Mouse (Mus musculus) midbrain, embryonic 15.5 days (tissue): ENCODE measurements around the gene Cntnap5c. TPM values are rescaled to one million over a fixed set of nuclear protein-coding genes. Genes with fewer than 3 reads are reported as not detected.
A peak's percentile ranks its signal among the peaks of the same experiment; 100 is the strongest.

Experiments
- ATAC-seq: fragments of 200-750 bp; cut with Nextera tagmentation; replicated peaks from 2 replicates; pipeline ENCODE4 v1.8.0; 2017; ENCODE audit warnings: moderate TSS enrichment
- H3K27ac ChIP-seq: fragments of 300-500 bp; sonication (generic); 2 replicates; pipeline ENCODE4 v1.5.1; 2015; ENCODE audit warnings: mild to moderate bottlenecking, inconsistent platforms
- H3K27me3 ChIP-seq: fragments of 300-500 bp; sonication (generic); replicated peaks from 2 replicates; pipeline ENCODE4 v1.6.1; 2015; ENCODE audit warnings: inconsistent platforms
- H3K36me3 ChIP-seq: fragments of 300-500 bp; sonication (generic); replicated peaks from 2 replicates; pipeline ENCODE4 v1.6.1; 2015; ENCODE audit warnings: inconsistent platforms
- H3K4me1 ChIP-seq: fragments of 300-500 bp; sonication (generic); 2 replicates; pipeline ENCODE4 v1.6.1; 2015; ENCODE audit warnings: inconsistent platforms
- H3K4me2 ChIP-seq: fragments of 300-500 bp; sonication (generic); 2 replicates; pipeline ENCODE4 v1.6.1; 2015; ENCODE audit warnings: inconsistent platforms, mild to moderate bottlenecking, moderate library complexity
- H3K4me3 ChIP-seq: fragments of 300-500 bp; sonication (generic); 2 replicates; pipeline ENCODE4 v1.5.1; 2015; ENCODE audit warnings: mild to moderate bottlenecking, inconsistent platforms
- H3K9ac ChIP-seq: fragments of 300-500 bp; sonication (generic); 2 replicates; pipeline ENCODE4 v1.6.1; 2015; ENCODE audit warnings: mild to moderate bottlenecking, inconsistent platforms
- H3K9me3 ChIP-seq: fragments of 300-500 bp; sonication (generic); 2 replicates; pipeline ENCODE4 v1.6.1; 2016; ENCODE audit warnings: inconsistent platforms
- WGBS: fragments of 180-500 bp; shearing (Covaris S2); methylation state at CpG from one replicate; pipeline ENCODE4 v1.1.7; 2015; ENCODE audit warnings: mixed read lengths; 5-methylcytosine and 5-hydroxymethylcytosine counted together
- polyA plus RNA-seq: library from polyadenylated mRNA; unstranded; fragments of >200 nt; fragmentation: Nextera tagmentation; extraction: Ambion mirVana; gene quantifications from 2 replicates; pipeline ENCODE4 v1.2.1, GENCODE M21; 2015

The Cntnap5c gene
- polyA plus RNA-seq = 3.2 and 3.6 TPM in 2 replicates

DNA sequence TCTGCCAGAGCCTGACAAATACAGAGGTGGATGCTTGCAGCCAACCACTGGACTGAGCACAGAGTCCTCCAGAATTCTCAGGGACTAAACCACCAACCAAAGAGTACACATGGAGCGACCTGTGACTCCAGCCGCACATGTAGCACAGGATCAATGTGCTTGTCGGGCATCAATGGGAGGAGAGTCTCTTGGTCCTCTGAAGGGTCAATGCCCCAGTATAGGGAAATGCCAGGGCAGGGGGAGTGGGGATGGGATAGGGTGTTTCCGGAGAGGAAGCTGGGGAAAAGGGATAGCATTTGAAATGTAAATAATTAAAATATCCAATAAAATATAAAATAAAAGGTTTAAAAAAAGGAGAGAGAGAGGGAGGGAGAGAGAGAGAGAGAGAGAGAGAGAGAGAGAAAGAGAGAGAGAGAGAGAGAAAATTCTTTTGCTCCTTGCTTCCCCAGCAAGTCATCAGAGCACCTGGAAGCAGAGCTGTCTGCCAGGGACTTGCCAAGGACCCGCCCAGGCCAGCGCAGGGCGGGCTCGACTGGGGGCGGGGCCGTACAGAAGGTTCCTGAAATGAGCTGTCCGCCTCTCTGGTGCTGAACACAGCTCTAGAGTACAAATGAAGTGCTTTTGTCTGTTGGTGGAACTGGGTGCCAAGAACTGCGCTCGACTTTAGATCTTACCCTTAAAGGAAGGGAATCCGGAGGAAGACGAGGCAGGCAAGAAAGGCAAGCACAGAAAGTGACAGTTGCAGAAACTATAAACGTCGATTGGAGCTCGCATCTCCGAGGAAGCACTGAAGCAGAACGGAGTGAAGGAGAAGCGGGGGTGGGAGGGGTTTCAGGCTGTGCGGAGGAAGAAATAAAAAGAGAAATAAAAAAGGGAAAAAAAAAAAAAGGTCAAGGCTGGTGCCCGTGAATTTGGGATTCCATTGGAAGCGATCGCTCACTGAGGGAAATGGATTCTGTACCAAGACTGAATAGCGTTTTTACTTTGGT lies at the start of gene Cntnap5c:
Gene Cntnap5c (plus strand): TSS at position 949 of the 989 bp plus-strand sequence.
- 0 out of 2 replicates have a peak, but pooled peaks cover 6% of the 10 kb centered on the region for H3K4me1 ChIP-seq
- 14% methylated on average over 26 of the region's 26 CpGs for WGBS
- H3K9ac ChIP-seq = peak within 1 kb of the TSS; percentile 29
- H3K36me3 ChIP-seq = no peaks in the 10 kb centered on the region
- H3K4me3 ChIP-seq = peak within 1 kb of the TSS; percentile 39
- H3K27ac ChIP-seq = no peak within 1 kb of the TSS
- no peaks in the 10 kb centered on the region for H3K9me3 ChIP-seq
- peak; percentile 94 for ATAC-seq
- peak within 1 kb of the TSS; percentile 54 for H3K4me2 ChIP-seq
- H3K27me3 ChIP-seq = no peaks in the 10 kb centered on the region

DNA sequence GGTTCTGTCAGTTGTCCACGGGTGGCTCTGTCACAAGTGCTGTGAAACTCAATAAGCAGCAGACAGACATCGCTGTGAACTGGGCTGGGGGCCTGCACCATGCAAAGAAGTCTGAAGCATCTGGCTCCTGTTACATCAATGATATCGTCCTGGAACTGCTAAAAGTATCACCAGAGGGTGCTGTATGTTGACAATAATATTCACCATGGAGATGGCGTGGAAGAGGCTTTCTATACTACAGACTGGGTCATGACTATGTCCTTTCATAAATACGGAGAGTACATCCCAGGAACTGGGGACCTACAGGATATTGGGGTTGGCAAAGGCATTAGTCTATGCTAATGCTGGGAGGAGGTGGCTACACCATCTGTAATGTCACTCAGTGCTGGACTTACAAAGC lies 27.3 kb upstream of the Cntnap5c start, which contains the start of gene Gm21834:
Gene Gm21834 (minus strand): TSS at position 101 of the 400 bp plus-strand sequence.
- Histone ChIP-seq H3K27ac (no peak within 1 kb of the TSS), H3K36me3 (no peaks in the 10 kb centered on the region), H3K4me3 (no peak within 1 kb of the TSS), H3K4me1 (no peaks in the 10 kb centered on the region), H3K27me3 (no peaks in the 10 kb centered on the region), H3K4me2 (no peak within 1 kb of the TSS), H3K9me3 (no peaks in the 10 kb centered on the region), H3K9ac (no peak within 1 kb of the TSS)
- ATAC-seq = no peak
- 92% methylated on average over 5 of the region's 5 CpGs for WGBS

DNA sequence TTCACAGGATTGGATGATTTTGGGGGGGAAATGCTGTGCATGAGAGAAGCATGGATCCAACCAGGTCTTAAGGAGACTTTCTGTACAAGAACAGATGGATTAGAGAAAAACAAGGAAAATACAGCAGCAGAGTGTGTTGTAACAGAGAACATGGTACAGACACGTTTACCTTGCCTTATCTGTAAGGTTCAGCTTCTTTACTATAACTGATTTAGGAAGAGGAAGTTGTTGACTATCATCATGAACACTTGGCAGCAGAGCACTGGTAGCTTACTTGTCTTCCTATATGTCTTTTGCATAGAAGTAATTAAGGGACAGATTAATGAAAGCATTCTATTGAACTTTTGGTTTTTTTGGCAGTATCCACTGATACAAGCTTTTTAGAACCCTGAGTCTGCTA lies 11.3 kb upstream of the Cntnap5c start:
- no peak overlapping the region for H3K27ac ChIP-seq
- ATAC-seq = no peak
- H3K4me3 ChIP-seq = no peak overlapping the region
- H3K4me2 ChIP-seq = no peak overlapping the region
- H3K36me3 ChIP-seq = no peaks in the 10 kb centered on the region
- WGBS = 73% methylated on average over 1 of the region's 1 CpGs
- H3K27me3 ChIP-seq = no peaks in the 10 kb centered on the region
- H3K4me1 ChIP-seq = no peaks in the 10 kb centered on the region
- H3K9me3 ChIP-seq = no peaks in the 10 kb centered on the region
- H3K9ac ChIP-seq = no peak overlapping the region

DNA sequence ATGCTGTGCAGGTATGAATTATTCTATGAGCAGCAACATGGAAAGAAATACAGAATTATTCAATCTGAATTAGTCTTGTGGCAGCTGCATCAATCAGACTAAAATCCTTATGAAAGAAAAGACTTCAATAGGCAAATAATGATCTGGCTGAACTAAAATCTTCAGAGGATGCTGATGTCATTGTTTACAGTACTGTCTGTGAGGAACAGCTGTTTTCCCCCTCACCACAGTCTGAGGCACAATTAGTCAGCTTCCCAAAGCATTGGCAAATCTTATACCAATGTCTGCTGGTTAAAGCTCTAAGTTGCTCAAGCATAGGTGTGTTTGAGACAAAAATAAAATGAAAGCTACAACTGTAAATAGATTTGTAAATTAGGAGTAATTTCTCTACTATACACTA lies 2.1 kb upstream of the Cntnap5c start:
- no peak overlapping the region for H3K4me3 ChIP-seq
- no peaks in the 10 kb centered on the region for H3K27me3 ChIP-seq
- no peak overlapping the region for H3K27ac ChIP-seq
- ATAC-seq = no peak
- no peaks in the 10 kb centered on the region for H3K9me3 ChIP-seq
- no peak overlapping the region for H3K9ac ChIP-seq
- no peaks in the 10 kb centered on the region for H3K36me3 ChIP-seq
- no peak overlapping the region for H3K4me2 ChIP-seq
- 0 out of 2 replicates have a peak, but pooled peaks cover 6% of the 10 kb centered on the region for H3K4me1 ChIP-seq

DNA sequence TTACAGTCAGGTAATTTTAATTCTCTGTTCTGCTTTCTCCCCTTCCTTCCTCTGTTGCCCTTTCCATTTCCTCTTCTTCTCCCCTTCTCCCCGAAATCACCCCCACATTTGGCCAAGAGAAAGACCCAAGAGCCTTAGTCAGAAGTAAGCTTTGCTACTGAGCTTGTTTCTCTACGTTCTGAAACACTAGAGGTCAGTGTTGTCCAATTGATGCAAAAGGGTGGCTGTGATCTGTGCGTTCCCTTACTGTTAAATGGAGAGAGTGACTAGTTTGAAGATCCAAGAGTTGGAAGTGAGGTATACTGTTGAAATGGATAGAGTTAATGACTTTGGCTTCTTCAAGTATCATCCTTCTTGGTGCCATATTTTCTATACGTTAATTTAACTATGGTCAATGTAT lies 1.5 kb downstream of the Cntnap5c start:
- no peaks in the 10 kb centered on the region for H3K27me3 ChIP-seq
- no peak overlapping the region for H3K27ac ChIP-seq
- no peak overlapping the region for H3K9ac ChIP-seq
- H3K4me3 ChIP-seq = peak overlapping the region; percentile 15
- no peaks in the 10 kb centered on the region for H3K9me3 ChIP-seq
- peak overlapping the region; percentile 54; the same call in 1 of the 2 replicates for H3K4me2 ChIP-seq
- WGBS = 12% methylated on average over 4 of the region's 4 CpGs
- no peaks in the 10 kb centered on the region for H3K36me3 ChIP-seq
- 0 out of 2 replicates have a peak, but pooled peaks cover 6% of the 10 kb centered on the region for H3K4me1 ChIP-seq
- ATAC-seq = peak; percentile 83

DNA sequence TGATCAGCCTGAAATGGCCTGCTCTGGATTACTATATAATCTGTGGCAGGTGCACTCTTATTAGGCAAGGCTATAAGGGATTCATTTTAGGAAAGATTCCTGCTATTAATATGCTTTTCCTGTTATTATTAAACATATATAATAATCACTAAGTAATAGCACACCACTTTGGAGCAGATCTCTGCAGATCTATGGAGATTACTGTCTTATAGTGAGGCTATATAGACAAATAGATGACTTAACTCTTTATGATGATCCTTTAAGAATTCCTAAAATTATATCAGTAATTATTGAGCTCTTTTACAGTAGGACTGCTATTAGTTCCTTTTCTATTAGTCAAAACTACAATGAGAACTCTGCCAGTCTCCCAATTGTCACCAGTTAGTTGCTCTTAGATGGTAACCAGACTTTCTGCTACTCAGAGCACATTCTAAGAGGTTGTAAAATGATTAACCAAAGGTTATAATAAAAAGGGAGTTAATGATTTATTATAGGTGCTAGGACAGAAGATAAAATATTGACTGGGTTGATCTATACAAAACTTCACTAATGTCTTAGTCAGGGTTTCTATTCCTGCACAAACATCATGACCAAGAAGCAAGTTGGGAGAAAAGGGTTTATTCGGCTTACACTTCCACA lies 18.9 kb downstream of the Cntnap5c start:
- peaks cover 3% of the 10 kb centered on the region; the same call in 1 of the 2 replicates for H3K9me3 ChIP-seq
- ATAC-seq = no peak
- H3K4me3 ChIP-seq = no peak overlapping the region
- no peaks in the 10 kb centered on the region for H3K27me3 ChIP-seq
- no peak overlapping the region for H3K4me2 ChIP-seq
- H3K36me3 ChIP-seq = no peaks in the 10 kb centered on the region
- 78% methylated on average over 1 of the region's 1 CpGs for WGBS
- no peaks in the 10 kb centered on the region for H3K4me1 ChIP-seq
- no peak overlapping the region for H3K27ac ChIP-seq
- H3K9ac ChIP-seq = no peak overlapping the region

DNA sequence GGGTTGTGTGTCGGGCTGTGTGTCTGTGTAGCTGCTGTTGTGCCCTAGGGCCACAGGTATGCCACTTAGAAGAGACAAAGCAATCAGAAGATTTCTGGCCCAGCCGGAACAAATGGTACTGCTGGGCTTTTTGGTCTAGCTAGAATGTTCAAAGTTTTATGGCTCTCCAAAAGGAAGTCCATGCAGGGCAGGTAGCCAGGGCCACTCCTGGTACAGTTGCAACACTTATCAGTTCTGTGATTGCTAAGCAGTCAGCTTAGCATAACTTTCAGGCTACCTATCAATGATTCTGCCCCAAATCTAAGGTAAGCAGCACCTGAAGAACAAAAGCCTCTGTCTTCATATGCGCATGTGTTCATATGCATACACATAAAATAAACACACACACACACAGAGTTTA lies 26.0 kb downstream of the Cntnap5c start:
- 79% methylated on average over 3 of the region's 3 CpGs for WGBS
- no peaks in the 10 kb centered on the region for H3K36me3 ChIP-seq
- H3K27me3 ChIP-seq = no peaks in the 10 kb centered on the region
- no peak overlapping the region for H3K9ac ChIP-seq
- no peaks in the 10 kb centered on the region for H3K4me1 ChIP-seq
- ATAC-seq = no peak
- no peak overlapping the region for H3K4me3 ChIP-seq
- H3K27ac ChIP-seq = no peak overlapping the region
- H3K9me3 ChIP-seq = no peaks in the 10 kb centered on the region
- H3K4me2 ChIP-seq = no peak overlapping the region

DNA sequence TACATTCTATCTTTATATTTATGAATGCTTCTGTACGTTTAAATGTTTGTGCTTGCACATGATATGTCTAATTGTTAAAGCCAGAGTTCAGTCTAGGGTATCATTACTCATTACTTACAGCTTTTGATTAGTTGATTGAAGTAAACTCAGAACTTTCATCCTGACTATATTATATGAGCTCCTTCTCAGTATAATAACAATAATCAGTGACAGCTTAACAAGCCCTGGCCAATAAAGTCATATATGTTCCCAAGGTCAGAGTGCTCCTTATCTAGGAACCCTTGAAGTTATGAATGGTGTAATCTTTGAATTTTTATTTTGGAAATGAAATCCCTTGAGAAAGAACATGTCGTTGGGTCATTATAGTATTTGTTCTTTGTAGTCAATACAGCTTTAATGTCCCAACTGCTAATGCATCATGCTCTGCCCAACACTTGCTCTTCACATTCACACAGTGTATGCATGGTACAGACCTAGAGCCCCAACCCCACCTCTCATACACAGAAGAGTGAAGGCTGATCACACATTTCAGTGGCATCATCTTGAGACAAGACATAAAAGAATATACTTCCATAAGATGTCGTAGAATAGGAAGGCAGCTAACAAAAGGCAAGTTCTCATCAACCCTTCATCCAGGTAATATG lies 27.4 kb downstream of the Cntnap5c start:
- WGBS = 89% methylated on average over 3 of the region's 3 CpGs
- Histone ChIP-seq H3K27ac (no peak overlapping the region), H3K36me3 (no peaks in the 10 kb centered on the region), H3K4me1 (no peaks in the 10 kb centered on the region), H3K4me2 (no peak overlapping the region), H3K9ac (no peak overlapping the region), H3K9me3 (no peaks in the 10 kb centered on the region), H3K27me3 (no peaks in the 10 kb centered on the region), H3K4me3 (no peak overlapping the region)
- ATAC-seq = no peak

DNA sequence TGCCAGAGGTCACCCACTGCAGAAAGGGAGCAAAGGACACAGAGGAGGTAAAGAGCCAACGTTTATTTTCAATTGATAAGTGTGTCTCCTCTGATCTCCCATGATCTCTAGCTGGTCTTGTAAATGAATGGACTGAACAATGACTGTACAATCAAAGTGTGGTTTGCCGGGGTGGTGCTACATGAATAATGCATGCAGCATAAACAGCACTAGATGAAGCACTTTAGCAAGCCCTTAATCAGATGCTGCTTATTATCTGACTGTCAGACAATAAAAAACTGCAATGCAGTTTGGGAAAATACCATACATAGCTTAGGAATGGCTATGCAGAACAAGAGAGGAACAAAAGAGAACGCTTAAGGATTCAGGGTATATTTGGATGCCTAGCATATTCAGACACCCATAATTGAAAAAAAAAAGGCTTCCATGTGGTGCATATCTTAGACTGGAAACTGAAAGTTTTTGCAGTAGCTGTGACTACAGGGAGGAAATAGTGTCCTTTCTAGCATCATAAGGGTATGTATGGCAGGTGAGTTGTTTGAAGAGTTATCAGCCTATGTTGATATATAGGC lies 30.1 kb downstream of the Cntnap5c start:
- Histone ChIP-seq H3K36me3 (no peaks in the 10 kb centered on the region), H3K4me3 (no peak overlapping the region), H3K9ac (no peak overlapping the region), H3K27me3 (no peaks in the 10 kb centered on the region), H3K4me1 (no peaks in the 10 kb centered on the region), H3K4me2 (no peak overlapping the region), H3K9me3 (no peaks in the 10 kb centered on the region), H3K27ac (no peak overlapping the region)
- WGBS = 25% methylated on average over 3 of the region's 3 CpGs
- peak; percentile 78 for ATAC-seq

DNA sequence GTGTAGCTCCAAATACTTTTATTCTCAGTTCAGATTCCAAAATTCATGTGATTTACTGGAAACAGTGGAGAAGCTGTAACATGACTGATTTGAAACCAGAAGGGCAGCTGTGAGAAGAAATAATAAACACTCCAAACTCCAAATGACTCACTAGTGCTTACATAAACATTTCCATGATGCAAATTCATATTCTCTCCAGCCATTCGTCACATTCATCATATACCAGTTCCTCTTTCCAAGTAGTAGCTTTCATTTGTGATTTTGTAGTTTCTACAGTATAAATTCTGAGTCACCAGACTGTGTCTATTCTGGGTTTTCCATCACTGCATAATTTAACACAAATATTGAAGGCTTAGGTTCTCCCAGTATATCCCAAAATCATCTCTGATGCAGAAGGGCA lies 31.8 kb downstream of the Cntnap5c start:
- no peak for ATAC-seq
- Histone ChIP-seq H3K4me1 (no peaks in the 10 kb centered on the region), H3K9me3 (no peaks in the 10 kb centered on the region), H3K4me2 (no peak overlapping the region), H3K36me3 (no peaks in the 10 kb centered on the region), H3K27ac (no peak overlapping the region), H3K27me3 (no peaks in the 10 kb centered on the region), H3K4me3 (no peak overlapping the region), H3K9ac (no peak overlapping the region)
- WGBS = 94% methylated on average over 1 of the region's 1 CpGs

DNA sequence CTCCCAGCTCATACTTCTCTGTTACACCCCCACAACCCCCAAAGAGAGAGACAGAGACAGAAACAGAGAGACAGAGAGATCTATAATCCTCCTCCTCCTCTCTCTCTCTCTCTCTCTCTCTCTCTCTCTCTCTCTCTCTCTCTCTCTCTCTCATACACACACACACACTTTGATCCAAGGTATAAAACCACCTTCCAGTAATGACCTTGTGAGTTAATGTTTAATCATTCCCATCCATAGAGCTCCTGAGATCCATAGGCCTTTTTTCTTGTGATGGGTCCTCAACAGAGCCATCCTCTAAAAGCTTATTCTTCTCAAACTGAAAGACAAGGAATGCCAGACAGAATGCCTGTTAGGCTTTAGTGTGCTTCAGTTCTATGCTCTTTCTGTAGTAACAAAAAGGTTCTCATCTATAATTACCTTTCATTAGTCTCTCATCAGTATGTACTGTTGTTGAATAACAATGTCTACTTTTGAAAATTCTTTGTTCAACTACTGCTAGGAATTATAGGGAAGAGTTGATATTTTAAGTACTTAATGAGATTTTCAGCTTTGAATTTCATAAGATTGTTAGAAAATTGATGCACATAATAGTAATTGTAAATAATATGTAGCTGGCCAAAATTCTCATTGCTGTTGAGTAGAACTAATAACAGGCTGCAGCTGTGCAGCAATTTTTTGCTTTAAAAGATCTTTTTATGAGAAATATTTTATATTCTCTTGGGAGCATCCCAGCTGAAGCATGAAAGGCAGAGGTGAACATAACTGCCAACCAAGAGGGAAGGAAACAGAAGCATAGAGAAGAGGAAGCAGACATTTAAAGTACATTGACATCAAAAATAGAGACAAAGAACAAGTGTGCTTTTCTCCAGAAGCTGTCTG lies 68.0 kb downstream of the Cntnap5c start:
- Histone ChIP-seq H3K9ac (no peak overlapping the region), H3K4me3 (no peak overlapping the region), H3K36me3 (no peaks in the 10 kb centered on the region), H3K4me2 (no peak overlapping the region), H3K27me3 (no peaks in the 10 kb centered on the region), H3K9me3 (no peaks in the 10 kb centered on the region), H3K4me1 (no peaks in the 10 kb centered on the region), H3K27ac (no peak overlapping the region)
- ATAC-seq = no peak
